Mouse (Mus musculus) layer of hippocampus, postnatal 25 days (tissue): ENCODE data around the gene Cldn2. TPM values are rescaled to one million over a fixed set of nuclear protein-coding genes. Genes with fewer than 3 reads are reported as not detected.
"Not testable (repeated sequence)": the region's sequence is repeated elsewhere in the genome, so short reads cannot be mapped to it uniquely, and the experiment has no call there.

Source experiments
- DNase-seq, 2 experiments: peaks; one replicate each; pipeline ENCODE4 v3.0.0; 2022; ENCODE audit warnings: mixed read lengths in 2 of 2, low spot score in 1 of 2; ENCODE audit errors: extremely low spot score in 1 of 2
- total RNA-seq, 2 experiments: library from RNA; stranded (reverse); gene quantifications; 2 replicates each; pipeline ENCODE4 v1.2.3; 2021

Cldn2 gene
- under 1 TPM; 0.44 to 0.56 TPM for total RNA-seq

GRCm38 (mm10) chrX:139800406-139800878 is at the start of gene Cldn2:
Gene Cldn2 (plus strand): TSS chrX:139800828.
- no peak for DNase-seq

GRCm38 (mm10) chrX:139751855-139752254 is 48.8 kb upstream of the Cldn2 start:
- DNase-seq: peak in 1 of 2 experiments; percentile 67

- not testable (repeated sequence) for DNase-seq
These were observed 42.0 kb upstream of the Cldn2 start for GRCm38 (mm10) chrX:139758634-139759033.

GRCm38 (mm10) chrX:139762546-139762945 is 38.1 kb upstream of the Cldn2 start:
- peak in 1 of 2 experiments; percentile 27 for DNase-seq

- DNase-seq: no peak
These were observed 30.5 kb upstream of the Cldn2 start for GRCm38 (mm10) chrX:139769975-139770637.

GRCm38 (mm10) chrX:139774309-139775083 is 26.1 kb upstream of the Cldn2 start:
- peak in 1 of 2 experiments; percentile 55 for DNase-seq

- DNase-seq: no peak
These were observed 25.5 kb upstream of the Cldn2 start for GRCm38 (mm10) chrX:139775084-139775612.

GRCm38 (mm10) chrX:139777357-139777756 is 23.3 kb upstream of the Cldn2 start:
- no peak for DNase-seq

- no peak for DNase-seq
These were observed 21.7 kb upstream of the Cldn2 start for GRCm38 (mm10) chrX:139778886-139779285.

GRCm38 (mm10) chrX:139779401-139779800 is 21.2 kb upstream of the Cldn2 start:
- DNase-seq: no peak

GRCm38 (mm10) chrX:139780988-139781387 is 19.6 kb upstream of the Cldn2 start:
- no peak for DNase-seq

- no peak for DNase-seq
These were observed 19.1 kb upstream of the Cldn2 start for GRCm38 (mm10) chrX:139781563-139781962.

- DNase-seq: no peak
These were observed 18.2 kb upstream of the Cldn2 start, which contains the start of gene Ripply1 for GRCm38 (mm10) chrX:139782278-139783044. Gene Ripply1 (minus strand): TSS chrX:139782353.

- DNase-seq: no peak
These were observed 17.6 kb upstream of the Cldn2 start for GRCm38 (mm10) chrX:139783045-139783422.

- DNase-seq: no peak
These were observed 14.9 kb upstream of the Cldn2 start for GRCm38 (mm10) chrX:139785764-139786163.

GRCm38 (mm10) chrX:139794072-139794845 is 6.4 kb upstream of the Cldn2 start:
- DNase-seq: no peak

- DNase-seq: no peak
These were observed 4.6 kb upstream of the Cldn2 start for GRCm38 (mm10) chrX:139796037-139796436.

- no peak for DNase-seq
These were observed 2.8 kb upstream of the Cldn2 start for GRCm38 (mm10) chrX:139797875-139798274.

GRCm38 (mm10) chrX:139799953-139800352 is 675 bp upstream of the Cldn2 start:
- DNase-seq: no peak

- no peak for DNase-seq
These were observed 2.4 kb downstream of the Cldn2 start for GRCm38 (mm10) chrX:139803028-139803427.
